Mouse (Mus musculus): ENCODE data around the gene Saysd1.

- TF ChIP-seq CTCF (IDR thresholded peaks at IDR 0.05; ENCODE audit: control insufficient read depth, insufficient read depth, insufficient replicate concordance, low read depth, low read length) (no peak), POLR2A (IDR thresholded peaks at IDR 0.05; ENCODE audit: control insufficient read depth, low read depth, low read length) (no peak)
Measured at GRCm38 (mm10) chr14:20106271-20106670, 32.1 kb downstream of the Saysd1 start.

Measured in testis, adult 2 months (tissue).